Mouse (Mus musculus): ENCODE data around the gene Brd4.

The Brd4 gene

GRCm38 (mm10) chr17:32284262-32285137 is at the start of gene Brd4:
TSS of gene Brd4 (minus strand) at chr17:32284722.
- peak; percentile 90 for DNase-seq (ENCODE audit: low spot score)

GRCm38 (mm10) chr17:32333675-32334303 is 49.3 kb upstream of the Brd4 start:
- DNase-seq (ENCODE audit: low spot score), result no peak

GRCm38 (mm10) chr17:32327501-32327900 is 43.0 kb upstream of the Brd4 start:
- DNase-seq (ENCODE audit: low spot score), result no peak

GRCm38 (mm10) chr17:32322809-32323208 is 38.3 kb upstream of the Brd4 start:
- DNase-seq (ENCODE audit: low spot score), result no peak

GRCm38 (mm10) chr17:32321836-32322235 is 37.3 kb upstream of the Brd4 start:
- no peak for DNase-seq (ENCODE audit: low spot score)

- DNase-seq (ENCODE audit: low spot score), result no peak
Measured at GRCm38 (mm10) chr17:32321390-32321734, 36.8 kb upstream of the Brd4 start.

GRCm38 (mm10) chr17:32320597-32321389 is 36.3 kb upstream of the Brd4 start, which contains the start of gene Akap8:
TSS of gene Akap8 (minus strand) at chr17:32321238.
- peak; percentile 90 for DNase-seq (ENCODE audit: low spot score)

- DNase-seq (ENCODE audit: low spot score), result no peak
Measured at GRCm38 (mm10) chr17:32319950-32320349, 35.4 kb upstream of the Brd4 start.

GRCm38 (mm10) chr17:32317708-32318107 is 33.2 kb upstream of the Brd4 start:
- no peak for DNase-seq (ENCODE audit: low spot score)

- no peak for DNase-seq (ENCODE audit: low spot score)
Measured at GRCm38 (mm10) chr17:32317032-32317431, 32.5 kb upstream of the Brd4 start.

- no peak for DNase-seq (ENCODE audit: low spot score)
Measured at GRCm38 (mm10) chr17:32315560-32315959, 31.0 kb upstream of the Brd4 start.

- no peak for DNase-seq (ENCODE audit: low spot score)
Measured at GRCm38 (mm10) chr17:32313892-32314291, 29.4 kb upstream of the Brd4 start.

- no peak for DNase-seq (ENCODE audit: low spot score)
Measured at GRCm38 (mm10) chr17:32312801-32313200, 28.3 kb upstream of the Brd4 start.

- DNase-seq (ENCODE audit: low spot score), result no peak
Measured at GRCm38 (mm10) chr17:32307963-32308362, 23.4 kb upstream of the Brd4 start.

- DNase-seq (ENCODE audit: low spot score), result no peak
Measured at GRCm38 (mm10) chr17:32298125-32298524, 13.6 kb upstream of the Brd4 start.

GRCm38 (mm10) chr17:32295901-32296300 is 11.4 kb upstream of the Brd4 start:
- DNase-seq (ENCODE audit: low spot score), result no peak

GRCm38 (mm10) chr17:32295160-32295559 is 10.6 kb upstream of the Brd4 start:
- DNase-seq (ENCODE audit: low spot score), result no peak

- DNase-seq (ENCODE audit: low spot score), result no peak
Measured at GRCm38 (mm10) chr17:32285138-32285670, 682 bp upstream of the Brd4 start.

- peak; percentile 39 for DNase-seq (ENCODE audit: low spot score)
Measured at GRCm38 (mm10) chr17:32283771-32284221, 726 bp downstream of the Brd4 start.

GRCm38 (mm10) chr17:32283341-32283740 is 1.2 kb downstream of the Brd4 start:
- DNase-seq (ENCODE audit: low spot score), result peak; percentile 27

GRCm38 (mm10) chr17:32281611-32282310 is 2.8 kb downstream of the Brd4 start:
- DNase-seq (ENCODE audit: low spot score), result no peak

- no peak for DNase-seq (ENCODE audit: low spot score)
Measured at GRCm38 (mm10) chr17:32281126-32281525, 3.4 kb downstream of the Brd4 start.

Data from urinary bladder, postnatal 25 days (tissue).